Comparison of ENCODE assay signal across 16 mouse cellular contexts in genomic region chr19:48338098-48338497, GRCm38 (mm10).
"Had no signal": no experiment of that assay in that cellular context is flagged by ENCODE, and none has a peak within 500 bp of the region (broad histone marks: within the 10 kb centered on the region; RNA-seq: fewer than 3 reads in every experiment).

No protein-coding gene starts in this region.

- H3K27ac ChIP-seq: neural tube, embryonic 13.5 days; neural tube, embryonic 15.5 days; stomach, embryonic 15.5 days; stomach, postnatal 0 days had no signal

- H3K4me3 ChIP-seq: neural tube, embryonic 13.5 days; neural tube, embryonic 15.5 days; stomach, embryonic 15.5 days had no signal

- H3K27me3 ChIP-seq: neural tube, embryonic 15.5 days; stomach, embryonic 15.5 days had no signal

- H3K36me3 ChIP-seq: neural tube, embryonic 13.5 days; neural tube, embryonic 15.5 days; stomach, embryonic 15.5 days had no signal

- H3K4me1 ChIP-seq: stomach, embryonic 15.5 days had no signal

- H3K9ac ChIP-seq: neural tube, embryonic 13.5 days; neural tube, embryonic 15.5 days; stomach, embryonic 15.5 days had no signal

- H3K9me3 ChIP-seq: neural tube, embryonic 13.5 days; neural tube, embryonic 15.5 days; stomach, embryonic 15.5 days had no signal

- DNase-seq: retina, postnatal 1 day; right cerebral cortex, adult 18-20 months; right cerebral cortex, postnatal 14 days; right cerebral cortex, postnatal 25 days; right cerebral cortex, postnatal 4 days; spleen, adult 18-20 months; thymus, adult 18-20 months; thymus, adult 2 months; thymus, postnatal 14 days; thymus, postnatal 25 days; thymus, postnatal 36 days; thymus, postnatal 4 days had no signal
